Mouse (Mus musculus) kidney, embryonic 14.5 days (tissue): ENCODE data around the gene 6030408B16Rik. TPM values are rescaled to one million over a fixed set of nuclear protein-coding genes. Genes with fewer than 3 reads are reported as not detected.

Source experiments
- ATAC-seq: fragments of 200-750 bp; cut with Nextera tagmentation; 2 replicates; pipeline ENCODE4 v1.8.0; 2017; ENCODE audit warnings: moderate number of reproducible peaks, mild to moderate bottlenecking, moderate TSS enrichment, moderate library complexity; ENCODE audit not compliant: low FRiP score, low TSS enrichment
- H3K27ac ChIP-seq: fragments of 300-500 bp; sonication (generic); 2 replicates; pipeline ENCODE4 v1.5.1; 2014; ENCODE audit warnings: low read depth, mild to moderate bottlenecking, low read length, moderate library complexity, mixed read lengths
- H3K27me3 ChIP-seq: fragments of 300-500 bp; sonication (generic); 2 replicates; pipeline ENCODE4 v1.6.1; 2014; ENCODE audit warnings: mild to moderate bottlenecking, low read length; ENCODE audit not compliant: control insufficient read depth, insufficient read depth
- H3K36me3 ChIP-seq: fragments of 300-500 bp; sonication (generic); 2 replicates; pipeline ENCODE4 v1.6.1; 2014; ENCODE audit warnings: low read length, mixed read lengths; ENCODE audit not compliant: control insufficient read depth, insufficient read depth
- H3K4me1 ChIP-seq: fragments of 300-500 bp; sonication (generic); 2 replicates; pipeline ENCODE4 v1.6.1; 2014; ENCODE audit warnings: low read length, mixed read lengths; ENCODE audit not compliant: control insufficient read depth, insufficient read depth
- H3K4me2 ChIP-seq: fragments of 300-500 bp; sonication (generic); replicated peaks from 2 replicates; pipeline ENCODE4 v1.6.1; 2014; ENCODE audit warnings: low read depth, mild to moderate bottlenecking, low read length
- H3K4me3 ChIP-seq: fragments of 300-500 bp; sonication (generic); 2 replicates; pipeline ENCODE4 v1.5.1; 2014; ENCODE audit warnings: mild to moderate bottlenecking, low read length
- H3K9ac ChIP-seq: fragments of 300-500 bp; sonication (generic); 2 replicates; pipeline ENCODE4 v1.6.1; 2014; ENCODE audit warnings: low read depth, mild to moderate bottlenecking, low read length, moderate library complexity
- H3K9me3 ChIP-seq: fragments of 300-500 bp; sonication (generic); 2 replicates; pipeline ENCODE4 v1.6.1; 2016; ENCODE audit warnings: low read length; ENCODE audit not compliant: control insufficient read depth
- WGBS: fragments of 180-500 bp; shearing (Covaris S2); extraction: QIAGEN DNeasy Blood & Tissue Kit; methylation state at CpG from one replicate; pipeline ENCODE4 v1.1.7; 2014; 5-methylcytosine and 5-hydroxymethylcytosine counted together
- polyA plus RNA-seq: library from polyadenylated mRNA; unstranded; fragments of >200 nt; fragmentation: Nextera tagmentation; extraction: Ambion mirVana; gene quantifications from 2 replicates; pipeline ENCODE4 v1.2.1, GENCODE M21; 2014

Gene 6030408B16Rik
- polyA plus RNA-seq, 1 experiment from 2014 or later: 25.8 TPM

DNA sequence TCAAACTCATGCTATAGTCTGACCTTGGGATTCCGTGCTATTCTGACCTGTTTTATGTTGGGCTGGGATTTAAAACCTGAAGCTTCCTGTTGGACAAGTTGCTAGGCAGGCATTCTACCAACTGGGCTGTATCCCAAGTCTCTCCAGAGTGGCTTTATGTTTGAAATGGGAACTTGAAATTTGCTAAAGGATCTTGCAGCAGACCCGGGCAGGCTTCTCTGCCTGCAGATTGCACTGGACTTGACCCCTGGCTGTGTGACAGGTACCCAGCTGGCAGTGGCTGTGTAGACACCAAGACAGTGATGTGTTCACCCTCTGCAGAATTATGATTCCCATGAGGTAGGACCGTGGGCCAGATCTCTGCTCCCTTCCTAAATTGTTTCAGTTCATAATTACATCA, 1.0 kb upstream of the 6030408B16Rik start:
- H3K4me3 ChIP-seq: no peak overlapping the region
- H3K9ac ChIP-seq: no peak overlapping the region
- H3K9me3 ChIP-seq: no peaks in the 10 kb centered on the region
- peak overlapping the region; percentile 91; the same call in 1 of the 2 replicates for H3K27ac ChIP-seq
- WGBS: 86% methylated on average over 3 of the region's 3 CpGs
- no peaks in the 10 kb centered on the region for H3K27me3 ChIP-seq
- H3K4me2 ChIP-seq: no peak overlapping the region
- peaks cover 50% of the 10 kb centered on the region for H3K36me3 ChIP-seq
- ATAC-seq: no peak
- H3K4me1 ChIP-seq: peaks cover 18% of the 10 kb centered on the region

DNA sequence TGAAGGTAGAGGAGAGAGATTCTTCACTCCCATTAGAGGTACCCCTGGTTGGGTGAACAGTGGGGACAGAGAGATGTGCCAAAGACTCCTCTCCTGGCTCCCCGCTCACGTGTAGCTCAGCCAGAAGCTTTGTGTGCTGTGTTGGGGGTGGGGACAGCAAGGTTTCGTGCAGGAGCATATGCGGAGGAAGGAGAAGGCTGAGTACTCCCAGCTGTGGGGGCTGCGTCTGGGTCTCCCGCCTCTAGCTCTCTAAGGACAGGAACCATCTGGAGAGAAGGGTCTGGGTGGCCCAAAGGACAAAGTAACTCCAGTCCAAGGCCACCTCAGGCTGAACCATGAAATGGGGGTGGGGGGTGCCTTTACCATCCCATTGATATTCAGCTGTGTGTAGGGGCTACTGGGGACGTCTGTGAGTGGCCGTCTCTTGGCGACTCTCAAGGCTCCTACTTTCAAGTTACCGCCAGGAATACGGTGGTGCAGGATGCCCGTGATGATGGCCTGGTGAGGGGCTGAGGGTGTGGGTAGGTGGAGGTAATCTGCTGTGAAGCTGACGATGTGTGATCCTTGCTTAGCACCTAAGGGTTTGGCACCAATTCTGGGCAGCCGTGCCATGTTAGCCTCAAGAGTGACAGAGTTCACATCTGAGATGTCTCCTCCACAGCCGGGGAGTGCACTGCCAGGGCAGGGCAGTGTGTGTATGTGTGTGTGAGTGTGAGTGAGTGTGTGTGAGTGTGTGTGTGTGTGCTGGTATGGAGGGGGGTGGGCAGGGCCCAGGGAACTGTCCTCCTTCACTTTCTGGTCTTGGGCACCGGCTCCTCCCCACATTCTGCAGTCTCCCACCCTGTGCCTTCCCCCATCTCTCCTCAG, 1.2 kb downstream of the 6030408B16Rik start:
- peaks cover 28% of the 10 kb centered on the region for H3K36me3 ChIP-seq
- H3K4me3 ChIP-seq: peak overlapping the region; percentile 32
- no peaks in the 10 kb centered on the region for H3K27me3 ChIP-seq
- H3K9me3 ChIP-seq: no peaks in the 10 kb centered on the region
- peaks cover 22% of the 10 kb centered on the region for H3K4me1 ChIP-seq
- peak overlapping the region; percentile 56 for H3K9ac ChIP-seq
- ATAC-seq: peak; percentile 81
- WGBS: 23% methylated on average over 16 of the region's 16 CpGs
- peak overlapping the region; percentile 91 for H3K27ac ChIP-seq
- H3K4me2 ChIP-seq: peak overlapping the region; percentile 46

DNA sequence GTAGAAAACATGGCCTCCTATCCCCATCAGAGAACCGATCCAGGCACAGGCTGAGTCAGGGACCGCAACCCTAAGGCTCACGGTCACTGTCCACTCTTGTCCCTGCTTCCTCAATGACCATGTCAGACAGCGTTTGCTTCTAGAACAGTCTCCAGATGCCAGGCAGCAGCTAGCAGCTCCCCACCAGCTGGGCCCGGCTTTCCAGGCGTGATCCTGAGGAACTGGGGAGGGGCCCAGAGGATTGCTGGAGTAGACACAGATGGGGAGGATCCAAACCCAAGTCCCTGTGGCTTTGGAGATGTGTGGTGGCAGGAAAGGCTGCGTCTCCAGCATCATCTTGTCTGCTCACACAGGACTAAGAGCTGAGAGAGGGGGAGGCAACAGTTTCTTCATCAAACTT, 2.1 kb downstream of the 6030408B16Rik start:
- Histone ChIP-seq H3K4me3 (no peak overlapping the region), H3K9ac (no peak overlapping the region), H3K27me3 (no peaks in the 10 kb centered on the region), H3K4me1 (peaks cover 25% of the 10 kb centered on the region), H3K9me3 (no peaks in the 10 kb centered on the region), H3K36me3 (peaks cover 20% of the 10 kb centered on the region), H3K27ac (peak overlapping the region; percentile 91), H3K4me2 (peak overlapping the region; percentile 46)
- no peak for ATAC-seq
- WGBS: 58% methylated on average over 7 of the region's 7 CpGs

DNA sequence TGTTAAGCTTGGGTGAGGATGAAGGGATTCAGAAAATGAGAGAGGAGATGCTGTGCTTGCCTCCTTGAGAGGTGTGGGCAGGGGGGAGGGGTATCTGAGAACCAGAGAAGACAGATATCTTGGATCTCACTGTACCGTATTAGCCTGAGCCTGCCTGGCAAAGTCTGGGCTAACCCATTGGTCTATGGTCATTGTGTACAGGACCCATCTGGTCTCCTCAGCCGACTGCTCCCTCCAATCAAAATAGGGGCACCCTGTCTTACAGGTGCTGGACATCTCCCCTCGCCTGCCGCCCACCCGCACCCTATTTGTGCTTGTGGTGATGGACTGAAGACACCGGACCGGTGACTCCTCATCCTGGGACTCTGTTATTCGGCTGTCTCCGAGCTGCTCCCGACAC, 2.6 kb downstream of the 6030408B16Rik start:
- WGBS: 87% methylated on average over 10 of the region's 10 CpGs
- peaks cover 25% of the 10 kb centered on the region for H3K4me1 ChIP-seq
- H3K27ac ChIP-seq: peak overlapping the region; percentile 47; the same call in 1 of the 2 replicates
- no peak overlapping the region for H3K4me2 ChIP-seq
- H3K4me3 ChIP-seq: no peak overlapping the region
- H3K9me3 ChIP-seq: no peaks in the 10 kb centered on the region
- ATAC-seq: no peak
- H3K36me3 ChIP-seq: peaks cover 15% of the 10 kb centered on the region
- H3K9ac ChIP-seq: no peak overlapping the region
- H3K27me3 ChIP-seq: no peaks in the 10 kb centered on the region

DNA sequence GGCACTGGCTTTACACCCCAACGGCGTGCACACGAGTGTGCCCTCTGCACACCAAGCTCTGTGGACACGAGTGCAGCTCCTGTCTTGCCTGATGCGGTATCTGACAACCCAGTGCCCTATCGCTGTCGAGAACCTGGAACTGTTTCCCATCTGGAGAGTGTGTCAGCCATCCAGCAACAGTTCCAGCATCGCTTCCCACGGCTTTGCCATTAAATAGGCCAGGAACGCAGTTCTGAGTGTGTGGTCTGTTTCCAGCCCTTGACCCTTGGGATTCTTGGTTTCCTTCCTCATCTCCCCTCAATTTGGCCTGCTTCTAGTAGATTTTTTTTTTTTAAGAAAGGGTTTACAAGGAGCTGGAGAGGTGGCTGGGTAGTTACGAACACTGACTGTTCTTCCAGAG, 3.1 kb downstream of the 6030408B16Rik start:
- no peak for ATAC-seq
- H3K9me3 ChIP-seq: no peaks in the 10 kb centered on the region
- 77% methylated on average over 11 of the region's 11 CpGs for WGBS
- H3K27me3 ChIP-seq: no peaks in the 10 kb centered on the region
- no peak overlapping the region for H3K9ac ChIP-seq
- peak overlapping the region; percentile 47; the same call in 1 of the 2 replicates for H3K27ac ChIP-seq
- H3K4me3 ChIP-seq: no peak overlapping the region
- peaks cover 25% of the 10 kb centered on the region for H3K4me1 ChIP-seq
- peaks cover 10% of the 10 kb centered on the region for H3K36me3 ChIP-seq
- H3K4me2 ChIP-seq: no peak overlapping the region

DNA sequence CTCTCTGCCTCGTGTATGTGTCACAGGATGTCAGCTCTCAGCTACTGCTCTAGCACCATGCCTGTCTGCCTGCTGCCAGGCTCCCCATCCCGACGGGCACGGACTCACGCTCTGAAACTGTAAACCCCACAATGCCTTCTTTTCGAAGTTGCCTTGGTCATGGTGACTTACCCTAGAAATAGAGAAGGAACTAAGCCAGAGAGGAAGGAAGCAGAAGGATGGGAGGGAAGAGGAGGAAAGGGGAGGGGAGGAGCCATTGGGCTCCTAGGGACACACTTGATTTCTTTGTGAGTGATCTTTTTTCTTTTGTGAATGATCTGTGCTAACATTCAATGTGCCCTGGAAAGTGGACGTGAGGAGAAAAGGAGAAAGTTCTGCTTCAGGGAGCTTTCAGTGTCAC, 5.0 kb downstream of the 6030408B16Rik start:
- Histone ChIP-seq H3K27ac (no peak overlapping the region), H3K27me3 (no peaks in the 10 kb centered on the region), H3K4me3 (no peak overlapping the region), H3K9ac (no peak overlapping the region), H3K4me1 (peaks cover 22% of the 10 kb centered on the region), H3K4me2 (no peak overlapping the region), H3K9me3 (no peaks in the 10 kb centered on the region), H3K36me3 (0 out of 2 replicates have a peak, but pooled peaks cover 2% of the 10 kb centered on the region)
- 32% methylated on average over 7 of the region's 7 CpGs for WGBS
- no peak for ATAC-seq

DNA sequence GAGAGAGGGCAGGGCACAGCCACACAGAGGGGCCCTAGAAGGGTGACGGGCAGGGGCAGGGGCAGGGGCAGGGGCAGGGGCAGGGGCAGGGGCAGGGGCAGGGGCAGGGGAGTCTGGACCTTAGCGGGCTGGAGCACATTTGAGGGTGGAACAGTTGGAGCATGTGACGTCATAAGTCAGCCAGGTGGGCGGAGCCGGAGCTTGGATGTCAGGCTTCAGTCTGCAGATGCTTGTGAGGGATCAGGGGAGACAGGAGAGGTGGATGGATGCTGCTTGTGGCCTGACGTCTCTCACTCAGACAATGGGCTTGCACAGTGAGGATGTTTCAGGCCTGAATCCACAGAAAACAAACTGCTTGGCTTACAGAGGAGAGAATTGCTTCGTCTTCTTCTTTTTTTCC, 5.5 kb downstream of the 6030408B16Rik start:
- Histone ChIP-seq H3K4me3 (no peak overlapping the region), H3K4me2 (no peak overlapping the region), H3K27ac (no peak overlapping the region), H3K4me1 (peaks cover 17% of the 10 kb centered on the region), H3K9ac (no peak overlapping the region), H3K27me3 (no peaks in the 10 kb centered on the region), H3K36me3 (0 out of 2 replicates have a peak, but pooled peaks cover 2% of the 10 kb centered on the region), H3K9me3 (no peaks in the 10 kb centered on the region)
- ATAC-seq: no peak
- WGBS: 19% methylated on average over 7 of the region's 7 CpGs

DNA sequence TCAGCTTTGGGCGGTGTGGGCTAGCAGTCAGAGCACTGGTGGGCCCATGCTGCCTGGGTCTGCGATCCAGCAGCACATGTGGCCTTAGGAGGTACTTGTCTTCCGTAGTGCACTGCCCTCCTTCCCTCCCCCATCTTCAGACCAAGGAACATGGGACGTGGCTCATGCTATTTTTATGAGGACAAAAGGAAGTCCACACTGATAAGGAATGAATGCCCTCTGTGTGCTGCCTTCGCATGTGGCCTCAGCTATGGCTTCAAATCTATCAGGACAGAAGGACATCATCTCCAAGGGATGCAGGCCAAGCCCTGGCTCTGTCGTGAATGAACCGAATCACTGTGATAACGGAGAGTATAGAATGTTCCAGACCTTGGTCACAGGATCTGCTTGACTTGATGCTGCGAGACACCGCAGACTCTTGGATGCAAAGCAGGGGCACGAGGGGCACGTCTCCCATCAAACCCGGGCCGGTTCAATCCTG, 6.5 kb downstream of the 6030408B16Rik start:
- no peak for ATAC-seq
- H3K4me1 ChIP-seq: peaks cover 9% of the 10 kb centered on the region
- no peak overlapping the region for H3K27ac ChIP-seq
- H3K4me3 ChIP-seq: no peak overlapping the region
- no peaks in the 10 kb centered on the region for H3K9me3 ChIP-seq
- H3K27me3 ChIP-seq: no peaks in the 10 kb centered on the region
- 0 out of 2 replicates have a peak, but pooled peaks cover 2% of the 10 kb centered on the region for H3K36me3 ChIP-seq
- H3K9ac ChIP-seq: no peak overlapping the region
- WGBS: 80% methylated on average over 14 of the region's 14 CpGs
- no peak overlapping the region for H3K4me2 ChIP-seq

DNA sequence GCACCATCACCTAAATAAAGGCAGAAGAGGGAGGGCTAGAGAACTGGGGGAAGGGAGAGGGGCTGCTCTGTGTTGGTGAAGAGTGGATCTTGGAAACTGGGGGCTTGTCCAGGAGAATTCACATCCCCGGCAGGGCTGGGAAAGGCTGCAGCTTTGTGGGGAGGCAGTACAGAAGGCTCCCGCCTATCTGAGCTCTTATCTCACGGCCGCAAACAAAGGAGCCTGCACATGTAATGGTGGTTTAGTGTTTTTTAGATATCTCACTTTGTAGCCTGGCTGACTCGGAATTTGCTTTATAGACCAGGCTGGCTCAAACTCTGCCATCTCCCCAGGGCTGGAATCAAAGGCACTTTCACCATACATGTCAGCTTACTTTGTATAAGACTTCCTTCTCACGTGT, 7.1 kb downstream of the 6030408B16Rik start:
- ATAC-seq: no peak
- no peak overlapping the region for H3K27ac ChIP-seq
- no peaks in the 10 kb centered on the region for H3K27me3 ChIP-seq
- H3K4me1 ChIP-seq: peaks cover 9% of the 10 kb centered on the region
- no peaks in the 10 kb centered on the region for H3K9me3 ChIP-seq
- 0 out of 2 replicates have a peak, but pooled peaks cover 2% of the 10 kb centered on the region for H3K36me3 ChIP-seq
- H3K9ac ChIP-seq: no peak overlapping the region
- 74% methylated on average over 6 of the region's 6 CpGs for WGBS
- H3K4me2 ChIP-seq: no peak overlapping the region
- no peak overlapping the region for H3K4me3 ChIP-seq
